Mouse (Mus musculus) ES-Bruce4 (cell line): ENCODE data around the gene Fmo3. TPM values are rescaled to one million over a fixed set of nuclear protein-coding genes. Genes with fewer than 3 reads are reported as not detected.

Source experiments
- H3K27ac ChIP-seq: 2 replicates; pipeline ENCODE4 v1.5.1; 2012; ENCODE audit warnings: low read length, inconsistent platforms; ENCODE audit not compliant: insufficient read depth
- H3K27me3 ChIP-seq: 2 replicates; pipeline ENCODE4 v1.6.1; 2012; ENCODE audit warnings: mild to moderate bottlenecking, low read length, inconsistent platforms; ENCODE audit not compliant: control insufficient read depth, poor library complexity, insufficient read depth, severe bottlenecking
- H3K36me3 ChIP-seq: 2 replicates; pipeline ENCODE4 v1.6.1; 2012; ENCODE audit warnings: inconsistent platforms, mild to moderate bottlenecking, low read length, moderate library complexity; ENCODE audit not compliant: control insufficient read depth, poor library complexity, insufficient read depth, severe bottlenecking
- H3K4me1 ChIP-seq: one replicate; pipeline ENCODE4 v1.8.1; 2011; ENCODE audit warnings: low read length; ENCODE audit not compliant: control insufficient read depth, insufficient read depth
- H3K4me3 ChIP-seq: 2 replicates; pipeline ENCODE4 v1.5.1; 2011; ENCODE audit warnings: low read depth, mild to moderate bottlenecking, low read length
- H3K9ac ChIP-seq: 2 replicates; pipeline ENCODE4 v1.6.1; 2012; ENCODE audit warnings: low read depth, mild to moderate bottlenecking, inconsistent platforms; ENCODE audit not compliant: poor library complexity, severe bottlenecking
- H3K9me3 ChIP-seq: replicated peaks from 2 replicates; pipeline ENCODE4 v1.6.1; 2012; ENCODE audit warnings: mild to moderate bottlenecking, low read length, inconsistent platforms; ENCODE audit not compliant: control insufficient read depth, poor library complexity, insufficient read depth, severe bottlenecking
- CTCF ChIP-seq: IDR thresholded peaks from one replicate; pipeline ENCODE4 v1.8.1; 2011; ENCODE audit warnings: low read depth, low read length
- EP300 ChIP-seq: IDR thresholded peaks from 2 replicates; pipeline ENCODE4 v1.6.1; 2011; ENCODE audit warnings: low read depth, low read length; ENCODE audit not compliant: insufficient read depth
- POLR2A ChIP-seq: IDR thresholded peaks from one replicate; pipeline ENCODE4 v1.8.1; 2011; ENCODE audit warnings: low read length; ENCODE audit not compliant: insufficient read depth
- polyA plus RNA-seq: library from polyadenylated mRNA; stranded (reverse); fragments of >200 nt; gene quantifications from 2 replicates; pipeline ENCODE4 v1.2.4, GENCODE M21; 2011; ENCODE audit warnings: low read depth; ENCODE audit not compliant: missing spikeins, insufficient read depth, insufficient read length

Gene Fmo3
- polyA plus RNA-seq, 1 experiment, result not detected

- H3K9me3 ChIP-seq, result no peaks in the 10 kb centered on the region
- no peak overlapping the region for H3K4me3 ChIP-seq
- H3K27ac ChIP-seq, result no peak overlapping the region
- TF ChIP-seq CTCF, result no peak
- H3K27me3 ChIP-seq, result no peaks in the 10 kb centered on the region
- no peaks in the 10 kb centered on the region for H3K36me3 ChIP-seq
- no peaks in the 10 kb centered on the region for H3K4me1 ChIP-seq
- H3K9ac ChIP-seq, result no peak overlapping the region
These were observed 37.3 kb downstream of the Fmo3 start for GRCm38 (mm10) chr1:162946837-162947558.

DNA sequence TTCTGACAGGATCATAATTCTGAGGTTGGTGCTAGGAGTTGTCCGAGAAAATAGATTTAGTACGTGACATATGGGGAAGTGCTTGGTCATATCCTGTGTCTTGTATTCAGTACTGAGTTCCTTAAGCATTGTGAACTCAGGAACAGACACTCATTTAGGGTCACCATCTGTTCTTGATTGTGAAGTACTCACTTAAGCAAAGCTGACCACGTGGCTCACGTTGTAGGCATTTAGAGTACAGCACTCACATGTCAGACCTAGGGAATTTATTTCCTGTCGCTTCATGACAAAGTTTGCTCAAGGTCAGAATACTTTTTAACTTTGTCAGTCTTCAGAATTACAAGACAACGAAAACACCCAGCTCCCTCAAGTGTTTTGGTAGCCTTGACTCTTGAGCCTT, 40.6 kb downstream of the Fmo3 start:
- Histone ChIP-seq H3K4me3 (no peak overlapping the region), H3K9me3 (no peaks in the 10 kb centered on the region), H3K27ac (no peak overlapping the region), H3K36me3 (no peaks in the 10 kb centered on the region), H3K4me1 (no peaks in the 10 kb centered on the region), H3K27me3 (no peaks in the 10 kb centered on the region), H3K9ac (no peak overlapping the region)
- TF ChIP-seq POLR2A (no peak), CTCF (no peak), EP300 (no peak)

DNA sequence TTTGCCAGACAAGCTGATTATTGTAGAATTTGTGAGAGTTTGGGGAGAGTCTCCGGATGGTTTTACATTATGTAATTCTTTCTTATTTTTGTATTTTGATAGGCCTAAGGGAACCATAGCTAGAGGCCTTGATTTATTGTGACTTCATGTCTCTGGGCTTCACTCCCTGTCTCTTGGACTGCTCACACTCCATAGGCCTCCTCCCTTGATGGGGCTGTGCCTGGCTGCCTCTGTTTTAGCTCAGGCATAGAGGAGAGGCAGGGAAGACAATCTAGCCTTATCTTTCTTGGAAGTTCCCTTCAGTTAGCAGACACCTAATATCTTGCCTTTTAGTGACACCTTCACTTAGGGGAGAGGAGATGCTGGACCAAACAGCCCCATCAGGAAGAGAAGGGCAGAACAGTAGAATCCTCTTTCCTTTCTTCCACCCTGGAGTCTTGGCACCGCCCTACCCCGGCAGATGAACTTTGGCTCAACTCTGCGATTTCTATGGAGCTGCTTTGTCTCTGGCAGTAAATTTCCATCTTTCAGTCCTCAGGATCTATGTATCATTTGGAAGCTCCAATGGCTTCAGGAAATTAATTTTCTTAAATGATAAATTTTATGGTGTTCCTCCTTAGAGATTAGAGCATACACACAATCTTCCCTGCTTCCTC, 45.5 kb downstream of the Fmo3 start:
- Histone ChIP-seq H3K4me1 (no peaks in the 10 kb centered on the region), H3K36me3 (no peaks in the 10 kb centered on the region), H3K9me3 (no peaks in the 10 kb centered on the region), H3K4me3 (no peak overlapping the region), H3K27me3 (no peaks in the 10 kb centered on the region), H3K9ac (no peak overlapping the region), H3K27ac (no peak overlapping the region)
- no peak for TF ChIP-seq POLR2A
- no peak for TF ChIP-seq EP300
- no peak for TF ChIP-seq CTCF

DNA sequence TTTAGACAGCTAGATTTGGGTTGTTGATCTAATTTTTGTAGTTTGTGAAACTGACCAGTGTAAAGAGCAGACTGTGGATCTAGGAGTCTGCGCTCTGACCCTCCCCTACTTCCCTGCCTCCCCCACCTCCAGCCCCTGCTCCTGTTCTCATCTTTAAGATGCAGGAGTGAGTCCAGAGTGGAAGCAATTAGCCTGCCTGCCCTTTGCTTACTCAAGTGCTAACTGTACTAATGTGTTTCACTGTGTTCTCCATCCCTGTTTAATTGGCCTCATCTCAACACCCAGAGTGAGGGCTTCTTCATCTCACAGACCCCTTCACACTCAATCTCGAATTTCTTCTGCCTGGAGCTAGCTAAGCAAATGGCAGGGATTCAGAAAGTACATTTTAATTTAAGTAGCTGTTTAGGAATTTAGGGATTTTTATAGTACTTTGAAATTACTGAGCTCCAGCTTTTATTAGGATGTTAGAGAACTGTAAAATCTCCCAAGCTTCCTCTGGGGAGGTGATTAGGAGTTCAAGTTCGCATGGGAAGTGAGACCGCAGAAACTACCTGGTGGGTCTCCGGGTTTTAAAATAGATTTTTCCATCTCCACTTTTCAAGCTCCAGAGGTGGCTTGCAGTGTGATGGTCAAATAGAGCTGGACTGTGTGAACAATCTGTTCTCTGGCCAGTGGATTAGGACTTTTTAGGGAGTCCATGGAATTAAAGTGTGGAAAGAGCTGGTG, 46.2 kb downstream of the Fmo3 start:
- Histone ChIP-seq H3K4me3 (no peak overlapping the region), H3K36me3 (no peaks in the 10 kb centered on the region), H3K9ac (no peak overlapping the region), H3K27me3 (no peaks in the 10 kb centered on the region), H3K9me3 (no peaks in the 10 kb centered on the region), H3K4me1 (no peaks in the 10 kb centered on the region), H3K27ac (no peak overlapping the region)
- TF ChIP-seq CTCF (no peak), POLR2A (no peak), EP300 (no peak)

GRCm38 (mm10) chr1:162937415-162937814, 46.9 kb downstream of the Fmo3 start, which contains the start of gene Fmo6:
Fmo6 (minus strand) TSS chr1:162937515.
- TF ChIP-seq POLR2A (no peak), EP300 (no peak), CTCF (no peak)
- no peak within 1 kb of the TSS for H3K4me3 ChIP-seq
- H3K9me3 ChIP-seq, result no peaks in the 10 kb centered on the region
- H3K4me1 ChIP-seq, result no peaks in the 10 kb centered on the region
- H3K9ac ChIP-seq, result no peak within 1 kb of the TSS
- no peaks in the 10 kb centered on the region for H3K27me3 ChIP-seq
- H3K36me3 ChIP-seq, result no peaks in the 10 kb centered on the region
- H3K27ac ChIP-seq, result no peak within 1 kb of the TSS

DNA sequence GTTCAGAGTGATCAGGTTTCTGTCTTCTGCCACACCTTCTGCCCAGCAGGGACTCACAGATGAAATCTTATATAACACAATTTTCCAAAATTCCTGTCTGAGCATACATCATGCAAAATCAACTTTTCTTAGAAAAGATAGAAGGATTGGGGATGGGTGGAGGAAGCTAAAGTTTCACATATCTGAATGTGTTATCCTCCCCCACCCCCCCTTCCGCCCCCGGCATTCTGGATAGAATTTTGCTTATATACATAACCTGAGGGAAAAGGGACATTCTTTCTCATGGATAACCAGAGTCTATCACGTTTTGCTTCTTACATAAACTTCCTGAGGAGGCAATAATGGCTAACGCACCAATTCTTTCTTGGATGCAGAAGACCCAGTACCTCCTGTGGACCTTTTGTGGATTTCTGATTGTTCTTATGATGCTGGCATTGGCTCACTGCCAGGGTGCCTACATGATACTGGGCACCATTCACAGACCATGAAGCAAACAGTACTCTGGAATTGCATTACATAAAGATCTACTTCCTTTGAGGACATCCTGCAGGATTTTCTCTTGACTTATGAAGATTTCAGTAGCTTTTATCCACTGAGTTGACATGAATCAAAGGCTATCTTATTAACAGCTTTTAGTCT, 49.8 kb downstream of the Fmo3 start:
- no peaks in the 10 kb centered on the region for H3K27me3 ChIP-seq
- TF ChIP-seq POLR2A (no peak), EP300 (no peak), CTCF (no peak)
- no peak overlapping the region for H3K9ac ChIP-seq
- no peaks in the 10 kb centered on the region for H3K4me1 ChIP-seq
- no peak overlapping the region for H3K27ac ChIP-seq
- no peaks in the 10 kb centered on the region for H3K36me3 ChIP-seq
- no peak overlapping the region for H3K4me3 ChIP-seq
- no peaks in the 10 kb centered on the region for H3K9me3 ChIP-seq
